Mouse (Mus musculus): ENCODE data around the gene Aspscr1.
A peak's percentile ranks its signal among the peaks of the same experiment; 100 is the strongest.
"Not testable (repeated sequence)": the region's sequence is repeated elsewhere in the genome, so short reads cannot be mapped to it uniquely, and the experiment has no call there.

The Aspscr1 gene

GRCm38 (mm10) chr11:120642939-120643600 is 29.7 kb upstream of the Aspscr1 start:
- DNase-seq = no peak

GRCm38 (mm10) chr11:120643601-120643987 is 29.2 kb upstream of the Aspscr1 start, which contains the start of gene Pycr1:
TSS of gene Pycr1 (minus strand) at chr11:120643769.
- peak; percentile 91 for DNase-seq

DNA sequence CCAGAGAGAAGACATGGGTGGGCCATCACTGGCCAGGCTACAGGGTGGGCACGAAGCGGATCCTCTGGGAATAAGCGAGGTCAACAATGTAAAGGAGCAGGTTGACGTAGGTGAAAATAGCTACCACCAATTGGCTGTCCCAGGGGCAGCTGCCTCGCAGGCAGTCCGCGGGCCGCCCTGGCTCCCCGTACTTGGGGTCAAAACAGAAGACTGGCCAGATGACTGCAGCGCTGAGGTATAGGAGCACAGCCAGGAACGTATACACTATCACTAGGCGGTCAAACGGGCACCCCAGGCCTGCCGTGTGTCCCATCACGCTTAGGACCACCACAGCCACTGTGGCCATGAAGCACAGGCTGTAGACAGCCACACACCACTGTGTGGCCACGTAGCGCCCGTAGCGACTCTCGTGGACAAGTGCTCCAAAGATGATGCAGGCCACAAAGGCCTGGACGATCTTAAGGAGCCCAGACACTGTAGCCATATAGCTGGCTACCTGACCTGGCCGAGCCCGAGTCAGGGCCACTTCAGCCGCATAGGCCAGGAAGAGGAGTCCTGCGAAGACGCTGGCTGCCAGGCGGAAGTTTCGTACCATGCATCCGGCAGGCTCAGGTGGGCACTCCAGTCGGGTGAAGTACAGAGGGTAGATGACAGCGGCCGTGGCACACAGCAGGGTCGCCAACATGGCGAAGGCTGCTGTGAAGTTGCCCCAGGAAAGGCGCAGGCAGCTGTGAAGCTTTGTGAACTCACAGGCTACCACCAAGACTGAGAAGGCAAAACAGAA is 25.5 kb upstream of the Aspscr1 start:
- no peak for DNase-seq

DNA sequence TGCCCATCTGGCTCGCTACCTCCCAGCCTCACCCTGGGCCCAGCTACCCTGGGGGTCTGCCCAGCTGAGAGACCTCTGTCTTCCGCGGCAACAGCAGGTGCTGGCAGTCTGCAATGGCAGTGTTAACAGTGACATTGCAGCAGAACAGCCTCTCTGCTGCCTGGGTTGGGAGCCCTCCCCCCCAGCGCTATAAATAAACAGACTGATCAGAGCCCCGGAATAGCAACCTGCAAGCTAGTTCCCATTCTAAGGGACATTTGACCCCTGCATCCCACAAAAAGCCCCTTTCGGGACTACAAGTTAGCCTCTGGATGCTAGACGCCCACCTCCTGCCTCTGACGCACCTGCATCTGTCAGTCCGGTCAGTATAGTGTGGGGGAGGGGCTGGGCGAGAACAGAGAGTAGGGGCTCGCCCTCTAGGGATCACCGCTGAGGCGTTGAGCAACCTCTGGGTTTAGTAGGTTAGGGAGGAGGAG is 24.7 kb upstream of the Aspscr1 start, which contains the start of gene Myadml2:
Gene Myadml2, minus strand, starts transcription at position 158 of the 476 bp plus-strand sequence.
- no peak for DNase-seq

- no peak for DNase-seq
Observed at GRCm38 (mm10) chr11:120651872-120652271, 20.9 kb upstream of the Aspscr1 start.

DNA sequence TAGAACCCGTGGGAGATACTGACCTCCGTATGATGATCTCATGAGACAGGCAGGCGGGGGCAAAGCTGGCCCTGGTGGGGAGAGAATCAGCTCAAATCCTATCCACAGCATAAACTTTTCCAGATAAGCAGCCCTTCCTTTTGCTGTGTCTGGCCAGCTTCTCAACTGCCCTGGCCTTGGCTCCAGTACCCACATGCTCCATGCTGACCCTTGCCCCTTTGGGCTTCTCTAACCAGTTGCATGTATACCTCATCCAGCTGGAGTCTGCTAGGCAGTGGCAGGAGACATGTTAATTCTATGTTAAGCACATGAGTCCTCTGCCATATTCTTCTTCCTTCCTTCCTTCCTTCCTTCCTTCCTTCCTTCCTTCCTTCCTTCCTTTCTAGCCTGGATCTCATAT is 18.0 kb upstream of the Aspscr1 start:
- no peak for DNase-seq

DNA sequence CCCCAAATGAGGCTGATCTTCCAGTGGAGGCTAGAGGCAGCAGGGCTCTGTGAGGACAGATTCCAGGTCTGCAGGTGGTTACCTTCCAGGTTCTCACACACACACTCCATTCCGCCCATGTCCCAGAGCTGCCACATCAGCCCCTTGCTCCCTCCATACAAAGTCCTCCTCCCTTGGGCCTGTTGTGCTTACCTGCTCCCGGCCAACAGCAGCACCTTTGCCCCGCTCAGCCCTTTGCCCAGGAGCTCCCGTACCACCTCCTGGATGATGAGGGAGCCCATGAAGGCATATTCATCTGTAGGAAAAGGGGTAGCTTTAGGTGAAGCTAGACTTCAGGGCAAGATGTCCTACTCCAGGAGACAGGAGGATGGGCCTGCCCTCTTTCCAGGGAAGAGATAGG is 15.5 kb upstream of the Aspscr1 start:
- no peak for DNase-seq

GRCm38 (mm10) chr11:120658876-120659410 is 13.8 kb upstream of the Aspscr1 start:
- DNase-seq = peak; percentile 84

- DNase-seq = no peak
Observed at GRCm38 (mm10) chr11:120659509-120660300, 13.1 kb upstream of the Aspscr1 start.

GRCm38 (mm10) chr11:120660301-120661075 is 12.3 kb upstream of the Aspscr1 start:
- peak; percentile 40 for DNase-seq

GRCm38 (mm10) chr11:120661076-120661460 is 11.7 kb upstream of the Aspscr1 start, which contains the start of gene Notum:
TSS of gene Notum (minus strand) at chr11:120661175.
- DNase-seq = no peak

GRCm38 (mm10) chr11:120662759-120663158 is 10.0 kb upstream of the Aspscr1 start:
- no peak for DNase-seq

- DNase-seq = no peak
Observed at GRCm38 (mm10) chr11:120663714-120664113, 9.1 kb upstream of the Aspscr1 start.

DNA sequence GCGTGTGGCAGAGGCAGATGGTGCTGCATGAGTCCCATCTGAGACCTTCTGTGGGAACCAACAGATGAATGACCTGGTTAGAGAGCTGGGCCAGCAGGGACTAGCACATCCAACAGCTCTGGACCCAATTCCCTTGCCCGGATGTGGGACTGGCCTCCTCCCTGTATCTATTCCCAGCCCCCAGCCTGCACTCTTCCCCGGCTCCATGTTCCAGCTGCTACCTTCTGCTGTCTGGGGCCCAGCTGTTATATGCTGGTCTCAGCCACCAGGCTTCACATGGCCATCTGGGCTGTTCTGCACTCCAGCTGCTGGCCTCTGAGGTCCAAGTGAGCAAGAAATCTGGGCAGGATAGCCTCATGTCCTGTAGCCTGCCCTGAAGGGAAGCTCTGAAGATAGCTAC is 7.4 kb upstream of the Aspscr1 start:
- no peak for DNase-seq

DNA sequence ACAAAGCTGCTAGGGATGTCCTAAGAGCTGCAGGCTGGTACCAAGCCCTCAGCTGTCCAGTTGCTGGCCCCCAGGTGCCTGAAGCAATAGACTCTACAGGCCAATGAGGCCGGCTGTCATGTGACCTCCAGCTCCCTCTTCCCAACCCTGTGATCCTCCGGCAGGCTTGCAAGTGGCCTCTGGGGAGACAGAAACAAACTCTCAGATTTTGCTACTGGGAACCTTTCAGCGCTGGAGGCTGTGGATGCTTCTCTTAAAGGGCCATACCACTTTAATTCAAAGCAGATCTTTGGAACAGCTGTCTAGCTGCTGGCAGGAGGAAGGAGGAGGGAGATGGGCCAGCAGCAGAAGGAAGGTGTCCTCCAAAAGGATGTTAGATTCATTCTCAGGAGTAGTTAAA is 6.2 kb upstream of the Aspscr1 start:
- DNase-seq = no peak

- no peak for DNase-seq
Observed at GRCm38 (mm10) chr11:120673594-120674122, 885 bp downstream of the Aspscr1 start.

- not testable (repeated sequence) for DNase-seq
Observed at GRCm38 (mm10) chr11:120675875-120676274, 3.1 kb downstream of the Aspscr1 start.

GRCm38 (mm10) chr11:120676951-120677350 is 4.2 kb downstream of the Aspscr1 start:
- DNase-seq = no peak

DNA sequence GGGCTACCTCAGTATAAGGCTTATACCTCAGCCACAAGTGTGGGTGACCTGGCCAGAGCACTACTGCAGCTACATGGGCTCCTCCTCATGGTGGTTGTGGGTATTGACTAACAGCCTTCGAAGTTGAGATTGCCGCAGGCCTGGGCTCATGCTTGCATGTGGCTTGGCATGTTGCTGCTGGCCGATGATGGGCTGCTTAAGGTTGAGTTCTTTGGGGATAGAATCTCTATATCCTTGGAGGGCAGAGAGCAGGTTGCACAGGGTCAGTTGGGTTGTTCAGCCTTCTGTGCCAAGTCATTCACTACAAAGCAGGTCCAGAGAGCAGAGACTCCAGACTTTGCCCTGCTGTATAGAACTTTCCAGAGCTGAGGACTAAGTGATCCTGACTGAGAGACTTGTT is 7.1 kb downstream of the Aspscr1 start:
- DNase-seq = no peak

DNA sequence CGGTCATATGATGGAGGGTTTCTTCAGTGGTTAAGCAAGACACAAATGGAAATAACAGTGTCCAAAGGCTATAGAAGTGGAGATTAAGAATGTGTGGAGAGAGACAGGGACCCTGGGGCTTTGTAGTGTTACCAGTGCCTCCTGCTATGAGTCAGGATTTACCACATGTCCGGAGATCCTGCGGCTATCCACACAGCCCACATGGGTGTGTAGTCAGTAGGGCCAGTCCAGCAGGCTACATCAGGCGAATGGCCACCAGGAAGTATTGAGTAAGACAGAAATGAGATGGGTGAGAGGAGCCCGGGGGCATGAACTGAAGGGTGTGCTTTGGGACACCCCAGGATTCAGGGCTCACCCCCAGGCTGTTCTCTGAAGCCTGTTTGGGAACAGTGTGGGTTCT is 9.9 kb downstream of the Aspscr1 start:
- DNase-seq = no peak

DNA sequence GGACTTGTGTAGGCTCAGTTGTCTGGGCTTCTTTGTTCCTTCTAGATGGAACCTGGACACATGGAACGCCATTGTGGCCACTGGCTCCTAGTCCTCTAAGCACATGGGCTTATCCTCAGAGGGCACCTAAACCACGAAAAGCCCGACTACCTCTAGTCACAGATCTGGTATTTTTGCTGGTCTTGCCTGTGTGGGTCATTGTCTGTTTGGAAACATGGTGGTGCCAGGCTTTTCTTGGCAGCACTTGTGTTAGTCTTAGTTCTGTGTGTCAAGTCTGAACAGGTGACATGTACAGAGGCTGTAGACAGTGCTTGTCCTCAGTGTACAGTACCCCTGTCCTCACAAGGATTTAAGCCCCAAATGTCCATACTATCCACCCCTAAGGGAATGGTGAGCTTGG is 10.8 kb downstream of the Aspscr1 start:
- no peak for DNase-seq

DNA sequence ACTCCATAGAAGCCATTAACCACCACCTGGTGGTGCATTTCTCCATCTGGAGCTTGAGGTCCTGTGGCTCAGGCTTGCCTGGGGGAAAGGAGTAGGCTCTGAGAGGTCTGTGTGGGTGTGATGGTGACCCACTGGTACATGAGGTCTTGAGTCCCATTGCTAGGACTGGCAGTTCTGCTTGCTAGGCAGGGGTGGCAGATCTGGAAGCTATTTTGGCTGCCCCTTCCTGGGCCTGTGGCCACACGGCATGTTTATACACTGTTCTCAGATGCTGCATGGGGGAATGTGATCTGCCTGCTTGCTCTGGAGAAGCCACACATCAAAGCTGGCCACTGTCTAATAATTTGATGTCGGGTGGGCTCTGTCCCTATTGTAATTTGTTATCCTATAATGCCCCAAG is 11.3 kb downstream of the Aspscr1 start:
- no peak for DNase-seq
